Mouse (Mus musculus) forebrain, embryonic 16.5 days (tissue): ENCODE data around the gene Aven. TPM values are rescaled to one million over a fixed set of nuclear protein-coding genes. Genes with fewer than 3 reads are reported as not detected.

ENCODE experiments used
- ATAC-seq: fragments of 200-750 bp; cut with Nextera tagmentation; 2 replicates; pipeline ENCODE4 v1.8.0; 2017; ENCODE audit warnings: mild to moderate bottlenecking, moderate library complexity
- H3K27ac ChIP-seq: fragments of 300-500 bp; sonication (generic); 2 replicates; pipeline ENCODE4 v1.5.1; 2014; ENCODE audit warnings: low read length, control low read depth
- H3K27me3 ChIP-seq: fragments of 300-500 bp; sonication (generic); replicated peaks from 2 replicates; pipeline ENCODE4 v1.6.1; 2014; ENCODE audit warnings: low read length; ENCODE audit not compliant: control insufficient read depth, insufficient read depth
- H3K36me3 ChIP-seq: fragments of 300-500 bp; sonication (generic); 2 replicates; pipeline ENCODE4 v1.6.1; 2014; ENCODE audit not compliant: control insufficient read depth, insufficient read depth
- H3K4me1 ChIP-seq: fragments of 300-500 bp; sonication (generic); replicated peaks from 2 replicates; pipeline ENCODE4 v1.6.1; 2014; ENCODE audit warnings: low read length; ENCODE audit not compliant: control insufficient read depth, insufficient read depth
- H3K4me2 ChIP-seq: fragments of 300-500 bp; sonication (generic); 2 replicates; pipeline ENCODE4 v1.6.1; 2014; ENCODE audit warnings: mild to moderate bottlenecking, low read length, control low read depth
- H3K4me3 ChIP-seq: fragments of 300-500 bp; sonication (generic); replicated peaks from 2 replicates; pipeline ENCODE4 v1.5.1; 2014; ENCODE audit warnings: mild to moderate bottlenecking, low read length, control low read depth
- H3K9ac ChIP-seq: fragments of 300-500 bp; sonication (generic); replicated peaks from 2 replicates; pipeline ENCODE4 v1.6.1; 2014; ENCODE audit warnings: low read depth, low read length, control low read depth
- H3K9me3 ChIP-seq: fragments of 300-500 bp; sonication (generic); 2 replicates; pipeline ENCODE4 v1.6.1; 2016; ENCODE audit warnings: low read length; ENCODE audit not compliant: control insufficient read depth
- WGBS: fragments of 180-500 bp; shearing (Covaris S2); extraction: QIAGEN DNeasy Blood & Tissue Kit; methylation state at CpG from one replicate; pipeline ENCODE4 v1.1.7; 2014; 5-methylcytosine and 5-hydroxymethylcytosine counted together
- polyA plus RNA-seq: library from polyadenylated mRNA; unstranded; fragments of >200 nt; fragmentation: Nextera tagmentation; extraction: Ambion mirVana; gene quantifications from 2 replicates; pipeline ENCODE4 v1.2.1, GENCODE M21; 2015

Aven gene
- polyA plus RNA-seq, 1 experiment from 2014 or later = 2.2 TPM

- no peak overlapping the region for H3K9ac ChIP-seq
- peaks cover 16% of the 10 kb centered on the region for H3K36me3 ChIP-seq
- no peak for ATAC-seq
- no peak overlapping the region for H3K4me3 ChIP-seq
- WGBS = 95% methylated on average over 3 of the region's 3 CpGs
- H3K4me2 ChIP-seq = no peak overlapping the region
- no peaks in the 10 kb centered on the region for H3K9me3 ChIP-seq
- no peak overlapping the region for H3K27ac ChIP-seq
- H3K4me1 ChIP-seq = peaks cover 7% of the 10 kb centered on the region
- H3K27me3 ChIP-seq = no peaks in the 10 kb centered on the region
Observed at GRCm38 (mm10) chr2:112460557-112460956, 32.2 kb upstream of the Aven start.

- no peak for ATAC-seq
- Histone ChIP-seq H3K4me3 (no peak overlapping the region), H3K4me1 (no peaks in the 10 kb centered on the region), H3K4me2 (no peak overlapping the region), H3K27me3 (no peaks in the 10 kb centered on the region), H3K27ac (no peak overlapping the region), H3K9ac (no peak overlapping the region), H3K9me3 (no peaks in the 10 kb centered on the region), H3K36me3 (peaks cover 23% of the 10 kb centered on the region)
Observed at GRCm38 (mm10) chr2:112469542-112469941, 23.2 kb upstream of the Aven start.

GRCm38 (mm10) chr2:112470961-112471381 is 21.8 kb upstream of the Aven start:
- no peak overlapping the region for H3K9ac ChIP-seq
- WGBS = 49% methylated on average over 5 of the region's 5 CpGs
- H3K9me3 ChIP-seq = no peaks in the 10 kb centered on the region
- H3K4me1 ChIP-seq = no peaks in the 10 kb centered on the region
- no peak overlapping the region for H3K4me2 ChIP-seq
- no peak overlapping the region for H3K4me3 ChIP-seq
- H3K27ac ChIP-seq = no peak overlapping the region
- ATAC-seq = no peak
- H3K27me3 ChIP-seq = no peaks in the 10 kb centered on the region
- peaks cover 19% of the 10 kb centered on the region for H3K36me3 ChIP-seq

GRCm38 (mm10) chr2:112472076-112472475 is 20.7 kb upstream of the Aven start:
- Histone ChIP-seq H3K4me1 (no peaks in the 10 kb centered on the region), H3K27ac (no peak overlapping the region), H3K4me3 (no peak overlapping the region), H3K36me3 (peaks cover 15% of the 10 kb centered on the region), H3K4me2 (no peak overlapping the region), H3K9me3 (no peaks in the 10 kb centered on the region), H3K27me3 (no peaks in the 10 kb centered on the region), H3K9ac (no peak overlapping the region)
- WGBS = 87% methylated on average over 2 of the region's 2 CpGs
- no peak for ATAC-seq

- H3K9ac ChIP-seq = no peak overlapping the region
- H3K27me3 ChIP-seq = no peaks in the 10 kb centered on the region
- 72% methylated on average over 5 of the region's 5 CpGs for WGBS
- ATAC-seq = no peak
- no peaks in the 10 kb centered on the region for H3K36me3 ChIP-seq
- no peaks in the 10 kb centered on the region for H3K4me1 ChIP-seq
- H3K27ac ChIP-seq = no peak overlapping the region
- no peak overlapping the region for H3K4me2 ChIP-seq
- H3K4me3 ChIP-seq = no peak overlapping the region
- H3K9me3 ChIP-seq = no peaks in the 10 kb centered on the region
Observed at GRCm38 (mm10) chr2:112474997-112475724, 17.6 kb upstream of the Aven start.

- no peaks in the 10 kb centered on the region for H3K9me3 ChIP-seq
- H3K36me3 ChIP-seq = no peaks in the 10 kb centered on the region
- H3K4me1 ChIP-seq = no peaks in the 10 kb centered on the region
- H3K9ac ChIP-seq = no peak overlapping the region
- no peak overlapping the region for H3K27ac ChIP-seq
- no peak for ATAC-seq
- H3K4me2 ChIP-seq = no peak overlapping the region
- no peak overlapping the region for H3K4me3 ChIP-seq
- H3K27me3 ChIP-seq = no peaks in the 10 kb centered on the region
- WGBS = 77% methylated on average over 6 of the region's 6 CpGs
Observed at GRCm38 (mm10) chr2:112476554-112476953, 16.2 kb upstream of the Aven start.

GRCm38 (mm10) chr2:112480669-112481068 is 12.1 kb upstream of the Aven start, which contains the start of gene Chrm5:
Gene Chrm5, minus strand, starts transcription at chr2:112480769.
- no peaks in the 10 kb centered on the region for H3K4me1 ChIP-seq
- no peaks in the 10 kb centered on the region for H3K36me3 ChIP-seq
- no peaks in the 10 kb centered on the region for H3K9me3 ChIP-seq
- H3K27ac ChIP-seq = no peak within 1 kb of the TSS
- ATAC-seq = no peak
- no peak within 1 kb of the TSS for H3K9ac ChIP-seq
- H3K27me3 ChIP-seq = no peaks in the 10 kb centered on the region
- H3K4me2 ChIP-seq = no peak within 1 kb of the TSS
- no peak within 1 kb of the TSS for H3K4me3 ChIP-seq
- WGBS = 93% methylated on average over 5 of the region's 5 CpGs

GRCm38 (mm10) chr2:112481564-112481963 is 11.2 kb upstream of the Aven start:
- no peaks in the 10 kb centered on the region for H3K9me3 ChIP-seq
- no peak overlapping the region for H3K27ac ChIP-seq
- H3K4me1 ChIP-seq = no peaks in the 10 kb centered on the region
- H3K27me3 ChIP-seq = no peaks in the 10 kb centered on the region
- H3K9ac ChIP-seq = no peak overlapping the region
- H3K36me3 ChIP-seq = no peaks in the 10 kb centered on the region
- no peak overlapping the region for H3K4me2 ChIP-seq
- ATAC-seq = peak; percentile 52; the same call in 1 of the 2 replicates
- no peak overlapping the region for H3K4me3 ChIP-seq
- WGBS = 0% methylated on average over 2 of the region's 2 CpGs

- Histone ChIP-seq H3K4me3 (no peak overlapping the region), H3K4me2 (no peak overlapping the region), H3K9me3 (no peaks in the 10 kb centered on the region), H3K4me1 (no peaks in the 10 kb centered on the region), H3K9ac (no peak overlapping the region), H3K27me3 (no peaks in the 10 kb centered on the region), H3K36me3 (no peaks in the 10 kb centered on the region), H3K27ac (no peak overlapping the region)
- ATAC-seq = no peak
- WGBS = 65% methylated on average over 5 of the region's 5 CpGs
Observed at GRCm38 (mm10) chr2:112482533-112483333, 10.0 kb upstream of the Aven start.
